Mouse (Mus musculus) gastrocnemius, adult 18-20 months (tissue): ENCODE data around the gene Itpr1. TPM values are rescaled to one million over a fixed set of nuclear protein-coding genes. Genes with fewer than 3 reads are reported as not detected.

Experiments used
- DNase-seq: peaks from one replicate; pipeline ENCODE4 v3.0.0; 2021; ENCODE audit warnings: low spot score
- total RNA-seq, 2 experiments: library from RNA; stranded (reverse); gene quantifications; 2 replicates each; pipeline ENCODE4 v1.2.3; 2021

The Itpr1 gene
- total RNA-seq, 2 experiments from 2014 or later, result 15.1 to 20.0 TPM

GRCm38 (mm10) chr6:108239056-108239455, 26.2 kb downstream of the Itpr1 start:
- DNase-seq, result no peak

GRCm38 (mm10) chr6:108240004-108240403, 27.1 kb downstream of the Itpr1 start:
- no peak for DNase-seq

- DNase-seq, result no peak
Observed at GRCm38 (mm10) chr6:108240754-108241153, 27.9 kb downstream of the Itpr1 start.

GRCm38 (mm10) chr6:108244571-108244970, 31.7 kb downstream of the Itpr1 start:
- DNase-seq, result no peak

- no peak for DNase-seq
Observed at GRCm38 (mm10) chr6:108246369-108247085, 33.6 kb downstream of the Itpr1 start.

GRCm38 (mm10) chr6:108247211-108247610, 34.3 kb downstream of the Itpr1 start:
- no peak for DNase-seq

GRCm38 (mm10) chr6:108248519-108248918, 35.6 kb downstream of the Itpr1 start:
- DNase-seq, result no peak

- DNase-seq, result no peak
Observed at GRCm38 (mm10) chr6:108249031-108249917, 36.4 kb downstream of the Itpr1 start.

GRCm38 (mm10) chr6:108249918-108250225, 37.0 kb downstream of the Itpr1 start:
- DNase-seq, result no peak

GRCm38 (mm10) chr6:108250416-108250815, 37.5 kb downstream of the Itpr1 start:
- no peak for DNase-seq

GRCm38 (mm10) chr6:108252565-108253360, 39.9 kb downstream of the Itpr1 start:
- no peak for DNase-seq

GRCm38 (mm10) chr6:108254132-108255064, 41.5 kb downstream of the Itpr1 start:
- DNase-seq, result no peak

GRCm38 (mm10) chr6:108255880-108256279, 43.0 kb downstream of the Itpr1 start:
- DNase-seq, result no peak

GRCm38 (mm10) chr6:108257225-108257624, 44.3 kb downstream of the Itpr1 start:
- no peak for DNase-seq

GRCm38 (mm10) chr6:108258631-108259030, 45.7 kb downstream of the Itpr1 start:
- DNase-seq, result no peak

GRCm38 (mm10) chr6:108259671-108260070, 46.8 kb downstream of the Itpr1 start:
- no peak for DNase-seq

- DNase-seq, result no peak
Observed at GRCm38 (mm10) chr6:108261506-108261905, 48.6 kb downstream of the Itpr1 start.

GRCm38 (mm10) chr6:108264164-108264563, 51.3 kb downstream of the Itpr1 start:
- DNase-seq, result no peak

GRCm38 (mm10) chr6:108273451-108273850, 60.6 kb downstream of the Itpr1 start:
- DNase-seq, result no peak

- no peak for DNase-seq
Observed at GRCm38 (mm10) chr6:108274364-108275084, 61.6 kb downstream of the Itpr1 start.
